Mouse (Mus musculus) R1 (cell line): ENCODE data around the gene Arrdc1.

Source experiments
- DNase-seq: peaks from one replicate; pipeline ENCODE4 v3.0.0-alpha.2; 2018; ENCODE audit warnings: low read depth, low spot score

Gene Arrdc1

DNA sequence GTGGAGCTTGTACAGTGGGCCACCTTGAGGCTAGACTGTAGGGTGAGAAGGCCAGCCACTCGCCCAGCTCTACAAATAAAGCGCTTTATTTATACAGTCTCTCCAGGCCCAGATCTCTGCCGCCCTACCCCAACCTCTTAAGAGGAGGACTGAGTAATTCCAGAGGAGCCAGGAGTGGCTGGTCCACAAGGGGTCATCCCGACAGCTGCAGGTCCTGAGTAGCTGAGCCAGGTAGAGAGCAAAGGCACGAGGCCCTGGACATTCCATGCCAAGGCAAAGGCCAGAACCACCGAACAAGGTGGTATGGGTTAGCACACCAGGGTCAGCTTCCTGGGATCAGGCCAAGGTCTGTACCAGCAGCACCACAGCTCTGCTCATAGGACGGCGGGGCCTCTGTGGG is 9.8 kb downstream of the Arrdc1 start:
- no peak for DNase-seq

DNA sequence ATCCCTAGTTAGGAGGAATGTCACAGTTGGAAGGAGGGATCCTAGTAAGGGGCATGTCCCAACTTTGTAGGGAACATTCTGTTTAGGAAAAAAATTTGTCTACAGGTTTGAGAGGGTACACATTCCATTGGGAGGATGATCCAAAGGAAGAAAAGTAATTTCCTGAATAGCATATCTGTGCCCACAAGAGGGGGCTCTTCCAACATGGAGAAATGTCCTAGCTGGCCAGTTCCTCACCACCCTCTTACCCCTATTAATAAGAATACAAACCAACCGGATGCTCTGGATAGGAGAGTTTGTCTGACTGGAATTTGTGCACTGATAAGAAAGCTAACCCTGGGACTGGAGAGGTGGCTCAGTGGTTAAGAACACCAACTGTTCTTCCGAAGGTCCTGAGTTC is 11.5 kb downstream of the Arrdc1 start:
- peak; percentile 48 for DNase-seq

DNA sequence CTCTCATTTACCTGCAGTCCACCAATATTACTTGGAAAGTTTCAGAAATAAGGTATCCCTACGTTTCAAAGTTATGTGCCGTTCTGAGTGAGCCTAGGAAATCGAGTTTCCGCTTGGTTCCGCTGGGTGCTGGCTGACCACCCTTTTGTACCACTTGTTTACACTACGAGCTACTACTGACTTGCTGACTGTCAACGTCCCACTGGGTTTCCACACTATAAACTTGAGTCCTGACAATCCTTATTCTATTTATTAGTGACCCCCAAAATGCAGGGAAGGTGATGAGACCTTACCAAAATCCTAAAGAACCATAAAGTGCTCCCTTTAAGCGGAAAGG is 15.2 kb downstream of the Arrdc1 start:
- DNase-seq = no peak

DNA sequence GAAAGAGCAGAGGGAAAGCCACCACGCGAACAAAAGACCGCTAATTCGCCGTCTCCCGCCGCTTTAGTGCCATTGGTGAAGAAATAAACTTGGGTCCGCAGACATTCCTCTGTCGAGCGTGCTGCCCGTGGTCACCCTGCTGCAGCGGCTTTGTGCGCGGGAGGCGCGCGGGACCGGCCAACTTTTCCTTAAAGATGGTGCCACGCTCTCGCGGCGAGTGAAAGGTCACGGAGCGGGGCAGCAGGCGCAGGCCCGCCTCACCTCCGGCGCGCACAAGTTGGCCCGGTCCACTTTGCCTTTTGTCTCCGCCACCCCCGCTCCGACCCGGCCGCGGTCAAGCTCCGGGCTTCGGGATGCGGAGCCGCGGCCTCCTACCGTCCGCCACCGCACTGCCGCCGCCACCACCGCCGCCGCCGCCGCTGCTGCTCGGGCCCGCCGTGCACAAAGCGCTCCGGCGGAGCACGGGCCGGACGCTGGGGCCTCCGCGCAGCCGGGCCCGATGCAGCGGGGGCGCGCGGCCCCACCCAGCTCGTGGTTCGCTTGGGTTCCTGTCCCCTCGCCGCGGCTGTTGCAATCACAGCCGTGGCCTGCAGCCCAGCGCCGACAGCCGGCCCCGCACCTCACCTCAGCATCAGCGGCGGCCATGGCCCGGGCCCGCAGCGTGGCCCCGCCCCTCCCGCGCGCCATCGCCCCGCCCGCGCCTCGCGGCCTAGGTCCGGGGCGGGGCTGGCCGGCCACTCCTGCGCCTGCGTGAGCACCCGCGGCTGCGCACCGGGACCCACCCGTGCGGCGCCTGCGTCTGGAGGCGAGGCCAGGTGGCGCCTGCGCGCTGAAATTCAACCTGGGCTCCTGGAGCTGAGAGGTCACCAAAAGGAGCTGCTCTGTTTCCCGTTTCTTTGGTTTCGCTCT is 15.9 kb downstream of the Arrdc1 start, which contains the start of gene Ehmt1:
TSS of gene Ehmt1 (minus strand) at position 685 of the 909 bp plus-strand sequence.
- DNase-seq = peak; percentile 90

DNA sequence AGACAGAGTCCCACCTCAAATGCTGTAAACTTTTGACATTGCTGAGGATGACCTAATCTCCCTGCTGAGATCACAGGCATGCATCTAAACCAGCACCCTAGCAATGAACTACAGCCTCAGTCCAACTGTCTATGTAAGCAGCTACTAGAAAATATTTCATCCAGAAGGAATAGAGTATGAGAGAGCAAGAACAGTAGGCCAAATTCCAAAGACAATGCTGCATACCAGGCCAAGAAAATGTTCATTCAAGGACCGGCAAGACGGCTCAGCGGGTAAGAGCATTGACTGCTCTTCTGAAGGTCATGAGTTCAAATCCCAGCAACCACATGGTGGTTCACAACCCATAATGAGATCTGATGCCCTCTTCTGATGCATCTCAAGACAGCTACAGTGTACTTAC is 20.3 kb downstream of the Arrdc1 start:
- DNase-seq = peak; percentile 68

DNA sequence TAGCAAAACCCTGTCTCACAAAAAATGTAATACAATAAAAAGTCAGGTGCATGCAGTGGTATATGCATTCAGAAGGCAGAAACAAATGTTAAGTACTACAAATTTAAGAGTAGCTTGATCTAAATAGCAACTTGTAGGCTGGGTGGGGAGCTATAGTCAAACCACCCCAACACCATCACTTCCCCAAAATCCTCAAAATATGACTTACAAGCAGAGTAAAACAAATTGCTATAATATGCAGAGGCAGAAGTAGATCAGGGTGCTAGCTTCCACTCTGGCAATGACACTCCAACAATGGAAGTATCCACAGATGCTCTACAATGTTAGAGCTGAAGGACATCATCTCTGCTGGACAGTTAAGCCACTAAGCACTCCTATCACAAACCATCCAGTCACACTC is 22.5 kb downstream of the Arrdc1 start:
- DNase-seq = no peak

DNA sequence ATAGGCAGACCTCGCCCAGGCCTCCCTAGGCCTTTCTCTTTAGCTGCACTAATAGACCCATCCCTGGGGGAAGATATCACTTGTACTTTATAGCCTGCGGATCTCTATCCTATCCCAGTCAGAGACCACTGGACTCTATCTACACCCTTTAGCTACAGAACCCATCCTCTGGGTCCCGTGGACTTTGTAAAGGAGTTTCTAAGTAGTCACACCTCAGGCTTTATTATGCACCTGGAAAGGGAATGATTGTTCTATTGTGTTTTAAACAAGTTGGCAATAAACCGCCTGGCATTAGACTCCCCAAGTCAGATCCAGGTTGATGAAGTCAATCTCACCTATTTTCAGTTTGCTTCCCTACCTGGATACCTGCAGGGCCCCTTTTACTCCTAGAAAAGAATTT is 22.9 kb downstream of the Arrdc1 start:
- peak; percentile 85 for DNase-seq

DNA sequence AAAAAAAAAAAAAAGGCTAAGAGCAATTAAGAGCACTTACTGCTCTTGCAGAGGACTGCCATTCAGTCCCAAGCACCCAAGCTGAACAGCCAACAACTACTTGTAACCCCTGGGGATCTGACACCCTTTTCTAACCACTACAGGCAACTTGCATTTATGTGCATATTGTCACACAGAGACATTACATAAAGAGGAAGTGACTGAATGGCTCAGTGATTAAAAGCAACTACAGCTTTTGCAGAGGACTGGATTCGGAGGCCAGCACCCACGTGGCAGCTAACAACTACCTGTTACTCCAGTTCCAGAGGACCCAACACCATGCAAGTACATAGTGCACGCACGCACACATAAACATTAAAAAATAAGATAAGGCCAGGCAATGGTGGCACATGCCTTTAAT is 24.6 kb downstream of the Arrdc1 start:
- peak; percentile 32 for DNase-seq

DNA sequence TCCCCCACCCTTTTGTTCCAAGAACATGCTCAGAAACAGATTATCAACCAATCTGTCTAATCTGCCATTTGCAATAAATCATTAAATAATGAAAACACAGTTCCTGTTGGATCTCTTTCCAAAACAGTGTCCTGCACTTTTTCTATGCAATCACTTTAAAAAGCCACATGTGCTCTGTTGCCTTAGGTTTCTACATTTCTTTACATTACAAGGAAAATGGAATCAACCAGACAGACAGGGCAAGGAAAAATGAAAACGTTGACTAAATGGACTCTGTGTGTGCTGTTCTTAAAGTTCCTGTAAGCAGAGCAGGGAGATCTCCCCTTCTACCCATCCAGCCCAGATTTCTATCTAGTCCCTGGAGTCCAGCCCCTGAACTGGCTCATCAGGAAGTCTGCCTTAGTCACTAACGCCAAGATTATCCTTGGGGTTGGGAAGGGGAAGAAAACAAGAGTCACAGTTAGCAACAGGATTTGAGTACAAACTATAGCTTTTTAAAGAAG is 29.3 kb downstream of the Arrdc1 start:
- DNase-seq = no peak

DNA sequence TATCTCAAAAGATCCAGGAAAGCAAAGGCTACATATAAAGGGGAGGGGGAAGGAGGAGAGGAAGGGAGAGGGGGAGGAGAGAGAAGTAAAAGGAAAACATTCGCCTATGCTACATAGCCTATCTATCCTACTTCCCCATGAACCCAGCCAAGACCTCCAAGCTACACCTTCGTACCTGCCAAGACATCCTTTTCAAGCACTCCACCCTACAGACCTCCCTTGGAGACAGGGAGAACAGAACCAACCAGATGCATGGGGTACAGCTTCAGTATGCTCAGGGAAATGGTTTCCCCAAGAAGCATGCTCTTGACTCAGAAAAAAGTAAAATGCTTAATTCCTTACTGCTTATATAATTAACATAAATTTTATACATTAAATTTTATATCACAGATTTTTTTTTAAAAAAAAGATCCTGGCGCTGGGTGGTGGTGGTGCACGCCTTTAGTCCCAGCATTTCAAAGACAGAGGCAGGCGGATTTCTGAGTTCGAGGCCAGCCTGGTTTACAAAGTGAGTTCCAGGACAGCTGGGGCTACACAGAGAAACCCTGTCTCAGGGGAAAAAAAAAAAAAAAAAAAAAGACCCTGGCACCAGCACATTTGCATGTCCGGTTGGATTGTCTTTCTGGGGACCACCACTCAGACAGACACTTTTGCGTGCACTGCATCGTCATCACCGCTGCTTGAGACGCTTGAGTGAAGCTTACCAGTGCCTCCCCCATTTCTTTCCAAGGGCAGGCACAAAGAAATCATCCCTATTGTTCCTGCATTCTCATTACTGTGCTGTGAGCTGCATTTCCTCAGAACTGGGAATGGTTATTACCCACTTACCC is 30.0 kb downstream of the Arrdc1 start:
- peak; percentile 45 for DNase-seq

DNA sequence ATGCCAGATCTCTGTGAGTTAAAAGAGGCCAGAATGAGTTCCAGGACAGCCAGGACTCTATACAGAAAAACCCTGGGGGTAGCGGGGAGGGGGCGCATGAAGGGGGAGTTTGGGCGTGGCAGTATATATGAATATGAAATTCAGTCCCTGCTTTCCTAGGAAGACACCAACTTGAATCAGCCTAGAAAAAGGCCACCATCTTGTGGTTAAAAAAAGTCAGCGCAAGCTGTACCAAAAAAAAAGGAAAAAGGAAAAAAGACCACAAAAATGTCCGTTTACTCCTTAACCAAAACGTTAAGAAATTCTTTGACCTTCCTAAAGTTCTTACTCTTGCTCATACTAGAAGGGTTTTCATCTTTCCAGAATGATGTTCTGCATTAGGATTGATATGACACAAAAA is 32.1 kb downstream of the Arrdc1 start:
- DNase-seq = no peak

DNA sequence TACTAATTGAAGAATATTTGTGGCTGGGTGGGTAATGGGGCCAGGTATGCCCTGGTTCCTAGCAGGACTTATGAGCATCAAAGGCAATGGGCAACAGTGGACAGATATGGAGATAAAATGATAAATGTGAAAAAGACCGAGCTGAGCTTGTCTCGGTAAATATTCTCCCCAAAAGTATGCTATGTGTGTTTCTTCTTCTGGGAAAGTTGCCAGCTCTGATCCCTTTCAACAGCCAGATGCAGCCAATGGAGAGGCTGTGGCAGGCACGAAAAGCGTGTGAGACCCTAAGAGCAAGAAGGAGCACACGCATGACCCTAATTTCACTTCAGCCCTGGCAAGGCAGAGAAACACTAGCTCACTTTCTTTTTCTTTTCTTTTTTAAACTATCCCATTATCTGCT is 34.0 kb downstream of the Arrdc1 start:
- no peak for DNase-seq

DNA sequence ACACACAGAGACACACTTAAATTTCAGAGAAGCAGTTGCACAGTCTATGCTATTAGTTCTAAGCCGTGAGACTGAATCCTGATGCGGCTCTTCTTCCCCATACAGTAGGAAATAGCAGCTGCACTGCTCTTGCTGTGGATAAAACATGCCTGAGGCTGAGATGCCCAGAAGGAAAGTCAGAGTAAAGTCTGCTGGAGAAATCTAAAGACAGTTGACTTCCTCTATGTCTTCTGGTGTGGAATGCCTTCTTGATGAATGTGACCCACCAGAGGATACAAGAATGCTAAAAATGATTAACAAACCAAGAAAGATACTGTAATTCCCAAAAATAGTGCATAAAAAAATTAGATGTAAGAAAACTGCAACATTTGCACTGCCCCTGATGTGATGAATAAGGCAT is 35.8 kb downstream of the Arrdc1 start:
- DNase-seq = no peak

DNA sequence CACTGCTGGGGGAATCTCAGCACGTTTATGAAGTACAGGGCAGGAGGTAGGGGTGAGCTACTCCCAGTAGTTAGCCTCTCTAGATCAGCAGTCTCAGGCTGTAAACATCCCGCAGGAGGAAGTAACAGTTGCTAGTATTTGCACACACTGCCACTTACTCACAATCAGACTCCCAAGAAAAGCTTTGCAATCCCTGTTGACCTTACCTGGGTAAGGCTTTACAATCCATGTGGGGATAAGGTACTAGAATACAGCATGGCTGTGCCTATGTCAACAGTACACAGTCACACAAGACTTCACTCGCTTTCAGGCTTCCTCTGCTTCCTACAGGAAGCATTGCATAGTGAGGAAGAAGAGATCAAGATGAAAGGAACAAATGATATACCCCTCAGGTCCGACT is 38.3 kb downstream of the Arrdc1 start:
- DNase-seq = no peak

DNA sequence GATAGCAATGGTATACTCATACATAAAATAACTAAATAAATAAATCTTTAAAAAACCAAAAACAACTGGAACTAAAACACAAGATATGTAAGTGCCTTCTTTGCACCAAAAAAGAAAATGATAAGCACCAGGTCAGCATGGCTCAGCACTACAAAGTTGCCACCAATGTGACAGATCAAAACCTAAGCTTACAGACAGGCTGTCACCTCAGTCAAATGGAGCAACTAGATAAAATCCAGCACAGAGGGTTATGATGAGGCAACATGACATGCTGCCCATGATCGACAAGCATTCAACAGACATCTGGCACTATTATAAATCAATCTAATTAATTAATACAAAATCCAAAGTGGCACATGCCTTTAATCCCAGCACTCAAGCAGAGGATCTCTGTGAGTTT is 40.8 kb downstream of the Arrdc1 start:
- DNase-seq = no peak

DNA sequence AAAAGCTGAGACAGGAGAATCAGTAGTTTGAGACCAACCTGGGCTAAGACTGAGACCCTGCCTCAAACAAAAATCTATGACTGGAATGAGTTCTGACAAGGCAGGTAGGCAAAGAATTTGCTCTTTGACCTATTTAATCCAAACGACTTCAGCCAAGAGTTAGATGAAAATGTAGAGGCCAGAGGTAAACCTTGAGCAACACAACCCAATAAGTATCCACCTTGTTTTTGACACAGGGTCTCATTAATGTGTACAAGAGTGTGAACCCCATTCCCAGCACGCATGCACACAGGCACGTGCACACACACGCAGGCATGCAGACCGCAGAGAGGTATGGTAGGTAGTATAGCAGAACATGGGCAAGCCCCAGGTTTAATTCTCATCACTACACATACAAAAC is 42.7 kb downstream of the Arrdc1 start:
- DNase-seq = no peak

DNA sequence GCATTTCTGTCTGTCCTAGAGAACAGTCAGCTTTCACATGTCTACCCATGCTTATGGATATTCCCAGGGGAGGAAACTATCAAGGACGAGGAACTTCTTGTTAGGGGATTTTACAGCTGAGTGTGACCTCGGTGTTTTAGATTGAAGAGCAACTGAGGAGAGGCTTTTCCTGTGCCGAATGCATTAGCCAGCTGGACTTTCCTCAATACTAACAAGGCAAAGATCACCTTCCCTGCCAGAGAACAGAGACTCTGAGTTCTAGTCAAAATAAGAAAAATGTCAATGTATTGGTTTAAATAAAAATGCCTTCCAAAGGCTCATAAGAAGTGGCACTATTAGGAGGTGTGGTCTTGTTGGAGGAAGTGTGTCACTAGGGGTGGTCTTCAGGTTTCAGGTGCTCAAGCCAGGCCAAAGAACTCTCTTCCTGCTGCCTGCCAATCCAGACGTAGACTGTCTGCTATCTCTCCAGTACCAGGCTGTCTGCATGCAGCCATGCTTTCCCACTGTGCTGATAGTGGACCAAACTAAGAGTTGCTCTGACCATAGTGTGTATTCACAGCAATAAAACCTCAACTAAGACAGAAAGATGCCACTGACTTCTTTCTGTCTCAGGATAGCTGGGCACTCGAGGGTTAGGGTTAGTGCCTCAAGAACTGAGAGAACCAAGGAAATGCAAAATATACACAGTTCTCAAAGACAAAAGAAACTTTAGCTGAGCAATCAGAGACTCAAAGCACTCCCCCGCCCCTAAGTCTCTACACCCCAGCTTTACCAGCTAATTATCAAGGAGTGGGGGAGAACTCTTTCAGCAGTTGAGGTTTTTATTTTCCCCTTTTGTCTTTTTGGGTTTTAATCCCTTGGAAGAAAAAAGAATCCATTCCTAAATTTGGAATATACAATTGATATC is 44.3 kb downstream of the Arrdc1 start:
- no peak for DNase-seq

DNA sequence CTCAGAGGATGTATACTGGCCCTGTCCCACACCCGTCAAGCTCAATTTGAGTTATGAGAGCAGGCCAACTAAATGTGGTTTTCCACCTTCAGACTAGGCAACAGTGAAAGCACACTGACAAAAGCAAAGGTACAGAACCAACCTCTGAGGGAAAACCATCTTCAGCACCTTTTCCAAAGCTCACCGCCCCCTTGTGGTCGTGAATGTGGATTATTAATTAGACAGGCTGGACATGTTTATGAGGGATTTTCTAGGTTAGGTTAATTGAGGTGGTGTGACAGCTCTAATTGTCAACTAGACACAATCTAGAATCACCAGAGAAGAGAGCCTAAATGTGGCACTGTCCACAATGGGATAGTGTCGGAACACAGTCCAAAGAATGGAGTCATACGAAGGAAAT is 46.2 kb downstream of the Arrdc1 start:
- DNase-seq = peak; percentile 66

DNA sequence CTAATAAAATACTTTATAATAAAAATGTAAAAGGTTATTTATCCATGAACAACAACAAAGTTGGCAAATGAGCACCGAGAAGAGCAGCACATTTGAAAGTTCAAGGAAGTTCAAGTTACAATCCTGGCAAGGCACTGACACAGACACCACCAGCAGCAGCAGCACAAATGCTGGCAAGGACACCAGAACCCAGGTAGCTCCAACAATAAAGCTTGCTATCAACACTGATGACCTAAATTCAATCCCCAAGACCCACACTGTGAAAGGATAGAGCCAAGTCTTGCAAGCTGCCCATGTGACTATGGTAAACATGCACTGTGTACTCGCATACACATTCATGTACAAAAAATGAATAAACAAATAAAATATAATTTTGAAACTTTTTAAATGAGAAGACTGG is 54.4 kb downstream of the Arrdc1 start:
- DNase-seq = no peak
